Mouse (Mus musculus) mesoderm, embryonic 11.5 days (tissue): ENCODE measurements around the gene Ccdc61.
"Not testable (repeated sequence)": the region's sequence is repeated elsewhere in the genome, so short reads cannot be mapped to it uniquely, and the experiment has no call there.

Source experiments
- DNase-seq: peaks from one replicate; pipeline ENCODE4 v3.0.0-alpha.2; 2012; ENCODE audit warnings: low read depth, low spot score

The Ccdc61 gene

GRCm38 (mm10) chr7:18916254-18916653, 6.0 kb upstream of the Ccdc61 start:
- DNase-seq, result no peak

- DNase-seq, result no peak
Observed at GRCm38 (mm10) chr7:18909797-18910196, 418 bp downstream of the Ccdc61 start.

GRCm38 (mm10) chr7:18904971-18905370, 5.2 kb downstream of the Ccdc61 start:
- DNase-seq, result no peak

GRCm38 (mm10) chr7:18902486-18902885, 7.7 kb downstream of the Ccdc61 start:
- DNase-seq, result no peak

- DNase-seq, result no peak
Observed at GRCm38 (mm10) chr7:18900513-18900912, 9.7 kb downstream of the Ccdc61 start.

- DNase-seq, result peak; percentile 43
Observed at GRCm38 (mm10) chr7:18896536-18896935, 13.7 kb downstream of the Ccdc61 start.

GRCm38 (mm10) chr7:18893651-18894430, 16.4 kb downstream of the Ccdc61 start:
- peak; percentile 66 for DNase-seq

DNA sequence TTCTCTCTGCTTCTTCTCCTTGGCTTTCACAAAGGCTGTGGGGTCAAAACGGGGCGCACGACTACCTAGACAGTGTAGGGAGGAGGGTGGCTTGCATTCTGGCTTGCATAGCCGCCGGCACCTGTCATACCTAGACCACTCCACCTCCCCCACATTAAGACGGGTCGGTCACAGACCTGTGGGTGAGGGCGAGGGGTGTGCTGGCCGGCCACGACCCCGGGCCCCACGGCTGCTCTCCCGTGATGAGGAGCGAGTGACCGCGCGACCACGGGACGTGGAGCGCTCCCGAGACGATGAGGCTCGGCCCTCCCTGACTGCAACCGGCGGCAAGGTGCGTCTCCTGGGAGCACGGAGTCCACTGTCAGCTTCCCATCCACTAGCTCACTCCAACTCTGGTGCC, 17.2 kb downstream of the Ccdc61 start:
- no peak for DNase-seq

GRCm38 (mm10) chr7:18891872-18892599, 18.2 kb downstream of the Ccdc61 start:
- DNase-seq, result peak; percentile 88

- DNase-seq, result no peak
Observed at GRCm38 (mm10) chr7:18890848-18891247, 19.4 kb downstream of the Ccdc61 start.

- DNase-seq, result no peak
Observed at GRCm38 (mm10) chr7:18886963-18887362, 23.3 kb downstream of the Ccdc61 start.

- DNase-seq, result no peak
Observed at GRCm38 (mm10) chr7:18884745-18885422, 25.3 kb downstream of the Ccdc61 start.

GRCm38 (mm10) chr7:18883991-18884744, 26.0 kb downstream of the Ccdc61 start:
- no peak for DNase-seq

GRCm38 (mm10) chr7:18878691-18879090, 31.5 kb downstream of the Ccdc61 start:
- no peak for DNase-seq

DNA sequence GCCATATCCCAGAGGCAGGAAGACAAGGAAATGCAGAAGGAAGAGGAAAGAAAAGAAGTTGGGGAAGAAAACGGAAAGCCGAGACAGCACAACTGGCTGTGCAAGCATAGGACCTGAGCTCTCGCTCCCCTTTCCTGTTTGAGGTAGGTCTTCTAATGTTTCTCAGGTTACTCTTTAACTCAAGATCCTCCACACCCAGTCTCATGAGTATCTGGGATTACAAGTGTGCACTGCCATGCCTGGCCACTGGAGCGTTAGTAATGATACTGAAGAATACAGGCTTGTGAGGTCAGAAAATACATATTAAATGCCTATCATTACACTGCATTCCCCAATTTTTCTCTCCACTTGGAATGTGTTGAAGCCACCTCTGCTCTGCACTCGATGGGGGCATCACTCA, 34.8 kb downstream of the Ccdc61 start:
- DNase-seq, result no peak

DNA sequence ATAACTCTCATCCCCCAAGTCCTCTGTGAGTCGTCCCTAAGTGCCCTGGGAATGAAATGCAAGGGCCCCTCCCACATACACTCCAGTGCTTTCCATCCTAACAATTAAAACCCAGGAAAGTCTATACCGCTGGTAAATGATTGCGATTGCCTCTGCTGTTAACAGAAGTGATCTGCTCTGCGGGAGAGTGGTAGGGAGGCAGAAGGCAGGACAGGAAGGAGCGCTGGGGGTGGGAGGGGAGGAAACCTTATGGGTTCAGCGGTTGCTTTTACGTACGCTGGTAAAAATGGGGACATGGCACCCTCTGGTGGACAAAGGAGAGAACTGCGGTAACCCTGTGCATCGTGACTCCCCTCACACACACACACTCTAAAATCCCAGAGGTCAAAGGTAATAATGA, 37.0 kb downstream of the Ccdc61 start:
- DNase-seq, result peak; percentile 90

DNA sequence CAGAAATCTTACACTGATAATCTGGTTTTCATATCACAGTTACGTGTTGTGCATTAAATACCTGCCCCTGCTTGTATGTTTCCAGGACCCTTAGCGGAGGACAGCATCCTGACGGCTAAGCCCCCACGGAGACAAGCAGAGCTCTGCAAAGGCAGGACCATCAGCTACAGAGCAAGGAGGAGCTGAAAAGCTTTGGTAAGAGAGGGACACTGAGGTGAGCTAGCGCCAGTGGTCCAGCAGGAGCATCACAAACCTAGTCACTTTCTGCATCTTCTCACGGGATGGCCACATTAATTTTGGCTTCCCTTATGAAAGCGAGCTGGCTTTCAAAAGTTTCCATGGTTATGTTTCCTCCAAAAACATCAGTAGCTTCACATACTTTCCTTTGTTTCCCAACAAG, 37.4 kb downstream of the Ccdc61 start:
- no peak for DNase-seq

DNA sequence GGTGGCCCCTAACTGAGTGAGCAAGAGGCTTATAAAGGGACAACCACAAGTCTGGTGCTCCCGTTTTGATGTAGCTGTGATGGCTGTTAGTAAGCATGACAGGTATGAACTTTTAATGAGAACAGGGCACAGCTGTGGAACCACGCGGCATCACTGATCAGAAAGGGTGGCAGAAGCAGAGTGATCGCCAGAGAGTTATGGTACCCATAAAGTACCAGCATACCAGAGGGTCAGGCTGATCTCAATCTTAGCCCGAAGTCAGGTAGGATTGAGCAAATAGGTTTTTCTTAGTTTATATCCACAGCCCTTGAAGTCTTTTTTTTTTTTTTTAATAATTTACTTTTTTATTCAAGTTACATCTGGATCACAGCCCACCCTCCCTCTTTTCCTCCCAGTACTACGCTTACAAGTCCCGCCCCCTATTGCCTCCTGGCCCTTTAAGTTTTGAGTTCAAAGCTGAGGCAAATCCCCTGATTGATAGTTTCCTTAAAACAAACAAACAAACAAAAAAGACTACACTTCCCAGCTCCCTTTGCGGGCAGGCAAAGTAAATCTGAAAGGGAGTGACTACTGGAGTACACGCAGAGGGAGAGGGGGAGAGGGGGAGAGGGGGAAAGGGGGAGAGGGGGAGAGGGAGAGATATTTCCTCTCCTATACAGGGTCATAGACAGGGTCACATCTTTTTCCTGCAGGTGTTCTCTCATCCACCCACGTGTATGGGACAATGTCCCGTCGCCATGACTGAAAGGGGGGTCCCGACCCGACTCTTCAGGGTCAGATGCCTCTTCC, 38.0 kb downstream of the Ccdc61 start:
- no peak for DNase-seq

DNA sequence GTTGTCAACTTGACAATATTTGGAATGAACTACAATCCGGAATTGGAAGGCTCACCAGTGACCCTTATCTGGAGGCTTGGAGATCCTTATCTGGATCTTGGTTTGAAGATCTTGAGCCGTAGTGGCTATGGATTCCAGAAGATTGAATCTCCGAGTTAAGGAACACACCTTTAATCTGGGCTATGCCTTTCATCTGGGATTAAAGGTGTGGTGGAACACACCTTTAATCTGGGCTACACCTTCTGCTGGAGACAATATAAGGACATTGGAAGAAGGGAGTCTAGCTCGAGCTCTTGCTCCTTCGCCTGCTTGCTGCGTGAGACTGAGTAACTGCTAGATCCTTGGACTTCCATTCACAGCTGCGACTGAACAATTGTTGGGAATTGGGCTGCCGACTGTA, 39.2 kb downstream of the Ccdc61 start, which contains the start of gene Pglyrp1:
Gene Pglyrp1 (plus strand): TSS at position 301 of the 400 bp plus-strand sequence.
- DNase-seq, result not testable (repeated sequence)

DNA sequence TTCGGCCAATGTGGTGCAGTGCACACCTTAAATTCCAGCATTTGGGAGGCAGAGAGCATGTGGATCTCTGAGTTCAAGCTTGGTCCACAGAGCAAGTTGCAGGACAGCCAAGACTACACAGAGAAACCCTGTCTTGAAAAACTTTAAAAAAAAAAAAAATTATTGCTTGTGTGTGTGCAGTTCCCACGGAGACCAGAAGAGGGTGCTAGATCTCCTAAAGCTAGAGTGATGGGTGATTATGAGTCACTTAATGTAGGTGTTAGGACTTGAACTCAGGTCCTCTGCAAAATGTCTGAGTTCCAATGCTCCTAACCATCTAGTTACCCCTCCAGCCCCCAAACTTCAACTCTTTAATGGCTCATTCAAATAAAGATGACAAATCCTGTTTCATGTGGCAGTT, 41.7 kb downstream of the Ccdc61 start:
- no peak for DNase-seq

GRCm38 (mm10) chr7:18862801-18863200, 47.4 kb downstream of the Ccdc61 start:
- DNase-seq, result no peak
